Mouse (Mus musculus) layer of hippocampus, adult 2 months (tissue): ENCODE results near the gene Magi2. TPM values are rescaled to one million over a fixed set of nuclear protein-coding genes. Genes with fewer than 3 reads are reported as not detected.
A peak's percentile ranks its signal among the peaks of the same experiment; 100 is the strongest.

Experiments
- DNase-seq, 2 experiments: peaks; one replicate each; pipeline ENCODE4 v3.0.0; 2022; ENCODE audit warnings: low spot score in 2 of 2
- H3K27ac ChIP-seq: fragments of 200-600 bp; 2 replicates; pipeline ENCODE4 v1.8.1; 2022
- H3K4me3 ChIP-seq: fragments of 200-600 bp; 2 replicates; pipeline ENCODE4 v1.8.1; 2022; ENCODE audit warnings: mild to moderate bottlenecking
- CTCF ChIP-seq: fragments of 200-600 bp; conservative IDR thresholded peaks from 2 replicates; pipeline ENCODE4 v1.8.1; 2022; ENCODE audit warnings: antibody characterized with exemption, mild to moderate bottlenecking, moderate library complexity
- total RNA-seq, 2 experiments: library from RNA; stranded (reverse); gene quantifications; 2 replicates each; pipeline ENCODE4 v1.2.3; 2021

Magi2 gene
- total RNA-seq, 2 experiments from 2014 or later: 133 to 150 TPM

- no peak overlapping the region for H3K4me3 ChIP-seq
- no peak overlapping the region for H3K27ac ChIP-seq
- TF ChIP-seq CTCF: no peak
- DNase-seq: no peak
Observed at GRCm38 (mm10) chr5:19932102-19932501, 705.3 kb downstream of the Magi2 start.

- TF ChIP-seq CTCF: peak; percentile 63
- H3K27ac ChIP-seq: peak overlapping the region; percentile 46
- H3K4me3 ChIP-seq: no peak overlapping the region
- no peak for DNase-seq
Observed at GRCm38 (mm10) chr5:19933190-19933589, 706.4 kb downstream of the Magi2 start.

GRCm38 (mm10) chr5:19951102-19951501 lies 724.3 kb downstream of the Magi2 start:
- Histone ChIP-seq H3K4me3 (no peak overlapping the region), H3K27ac (peak overlapping the region; percentile 51; the same call in 1 of the 2 replicates)
- DNase-seq: no peak
- TF ChIP-seq CTCF: no peak

DNA sequence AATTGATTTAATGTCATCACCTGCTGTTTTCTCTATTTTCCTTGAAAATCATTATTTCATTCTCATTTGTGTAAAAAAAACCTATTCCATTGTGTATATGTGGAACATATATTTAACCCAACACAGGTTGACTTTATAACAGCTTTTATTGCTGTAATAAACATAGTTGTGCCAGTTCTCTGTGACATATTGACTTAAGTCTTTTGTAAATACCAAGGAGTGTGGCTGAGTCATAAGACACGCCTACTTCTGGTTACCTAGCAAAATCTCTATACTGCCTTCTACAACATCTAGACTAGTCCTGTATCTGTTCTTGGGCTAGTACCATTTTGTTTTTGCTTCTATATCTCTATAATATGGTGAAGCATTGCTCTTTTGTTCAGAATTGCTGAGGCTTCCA lies 737.3 kb downstream of the Magi2 start:
- no peak for TF ChIP-seq CTCF
- Histone ChIP-seq H3K4me3 (no peak overlapping the region), H3K27ac (no peak overlapping the region)
- DNase-seq: no peak

- TF ChIP-seq CTCF: no peak
- Histone ChIP-seq H3K4me3 (no peak overlapping the region), H3K27ac (no peak overlapping the region)
- DNase-seq: no peak
Observed at GRCm38 (mm10) chr5:19972736-19973135, 745.9 kb downstream of the Magi2 start.

GRCm38 (mm10) chr5:19973852-19974251 lies 747.0 kb downstream of the Magi2 start:
- H3K27ac ChIP-seq: no peak overlapping the region
- peak; percentile 29 for TF ChIP-seq CTCF

DNA sequence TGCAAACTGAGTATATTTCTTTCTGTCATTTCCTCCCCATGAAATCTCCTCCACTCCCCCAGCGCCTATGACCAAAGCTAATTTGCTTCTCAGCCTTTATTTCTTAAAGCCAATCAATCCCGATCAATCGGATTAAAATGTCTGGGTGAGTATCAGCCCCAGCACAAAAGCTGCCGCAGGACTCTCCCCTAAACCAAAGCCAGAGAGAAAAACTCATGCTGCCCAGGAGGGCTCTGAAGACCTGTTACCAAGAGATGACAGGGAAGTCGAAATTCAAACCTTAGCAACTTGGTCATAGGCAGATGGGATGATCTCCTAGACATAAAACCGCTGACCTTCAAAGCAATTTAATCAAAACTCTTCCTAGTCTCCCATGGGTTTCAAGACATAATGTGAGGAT lies 754.7 kb downstream of the Magi2 start:
- no peak for TF ChIP-seq CTCF
- Histone ChIP-seq H3K4me3 (no peak overlapping the region), H3K27ac (peak overlapping the region; percentile 54)
- DNase-seq: no peak

More at GRCm38 (mm10) chr5:19973852-19974251, 747.0 kb downstream of the Magi2 start:
- H3K4me3 ChIP-seq: no peak overlapping the region
- no peak for DNase-seq

GRCm38 (mm10) chr5:19982031-19982430 lies 755.2 kb downstream of the Magi2 start:
- DNase-seq: peak; percentile 29 to 30
- H3K4me3 ChIP-seq: no peak overlapping the region
- H3K27ac ChIP-seq: peak overlapping the region; percentile 63; the same call in 1 of the 2 replicates
- no peak for TF ChIP-seq CTCF

DNA sequence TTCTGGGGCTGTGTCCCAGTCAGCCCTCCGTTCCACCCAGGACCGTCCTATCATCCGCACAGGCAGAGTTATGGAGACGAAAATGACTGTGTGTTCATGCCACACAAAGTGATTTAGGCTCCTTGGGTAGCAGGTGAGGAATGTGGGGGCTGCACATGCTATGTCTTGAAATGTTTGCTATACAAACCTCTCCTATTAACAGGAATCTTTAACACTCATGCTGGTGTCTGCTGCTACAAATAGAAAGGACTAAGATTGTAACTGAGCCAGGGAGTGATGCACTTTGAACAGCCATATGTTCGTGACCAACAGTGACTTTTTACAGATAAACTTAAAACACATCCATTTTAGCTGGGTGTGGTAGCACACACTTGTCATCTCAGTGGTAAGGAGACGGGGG lies 772.6 kb downstream of the Magi2 start:
- Histone ChIP-seq H3K4me3 (no peak overlapping the region), H3K27ac (0 out of 2 replicates have a peak overlapping the region, but pooled peaks have one; percentile 39)
- TF ChIP-seq CTCF: no peak
- no peak for DNase-seq

DNA sequence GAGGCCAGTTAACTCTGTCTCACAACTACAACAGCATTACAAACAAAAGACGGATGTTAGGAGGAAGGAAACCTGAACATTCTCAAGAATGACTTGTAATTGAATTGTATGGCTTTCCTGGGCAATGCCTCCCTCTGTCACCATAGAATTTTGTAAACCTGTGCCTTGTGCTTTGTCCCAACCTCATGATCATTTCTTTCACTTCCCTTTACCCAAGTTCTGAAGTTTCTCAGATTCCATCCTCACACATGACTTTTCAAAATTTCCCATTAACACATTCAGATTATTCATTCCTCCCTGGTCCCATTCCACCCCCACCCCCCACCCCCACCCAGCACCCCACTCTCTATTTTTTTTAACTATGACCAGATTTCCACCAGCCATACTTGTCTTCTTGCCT lies 773.1 kb downstream of the Magi2 start:
- Histone ChIP-seq H3K27ac (no peak overlapping the region), H3K4me3 (no peak overlapping the region)
- DNase-seq: no peak
- TF ChIP-seq CTCF: no peak

DNA sequence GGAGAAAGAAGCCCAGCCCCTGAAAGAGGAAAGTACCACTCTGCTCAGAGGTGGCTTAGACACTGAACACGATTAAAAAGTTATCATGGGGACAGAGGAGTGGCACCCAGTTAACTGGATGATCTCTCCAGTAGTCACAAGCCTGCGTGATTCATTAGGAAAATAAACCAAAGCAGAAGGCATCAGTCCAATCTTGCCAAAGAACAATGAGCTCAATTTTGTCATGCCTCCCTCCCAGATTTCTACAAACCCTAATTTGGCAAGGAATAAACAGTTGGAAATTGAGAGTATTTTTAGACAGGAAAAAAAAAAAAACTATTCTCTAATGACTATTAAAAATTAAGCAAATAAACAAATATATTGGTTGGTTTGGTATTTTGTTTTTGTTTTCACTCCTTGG lies 779.8 kb downstream of the Magi2 start:
- peak; percentile 32 to 49 for DNase-seq
- no peak for TF ChIP-seq CTCF
- Histone ChIP-seq H3K4me3 (no peak overlapping the region), H3K27ac (peak overlapping the region; percentile 72)

GRCm38 (mm10) chr5:20007246-20007645 lies 780.4 kb downstream of the Magi2 start:
- H3K27ac ChIP-seq: peak overlapping the region; percentile 72
- no peak for DNase-seq
- H3K4me3 ChIP-seq: no peak overlapping the region
- TF ChIP-seq CTCF: no peak

DNA sequence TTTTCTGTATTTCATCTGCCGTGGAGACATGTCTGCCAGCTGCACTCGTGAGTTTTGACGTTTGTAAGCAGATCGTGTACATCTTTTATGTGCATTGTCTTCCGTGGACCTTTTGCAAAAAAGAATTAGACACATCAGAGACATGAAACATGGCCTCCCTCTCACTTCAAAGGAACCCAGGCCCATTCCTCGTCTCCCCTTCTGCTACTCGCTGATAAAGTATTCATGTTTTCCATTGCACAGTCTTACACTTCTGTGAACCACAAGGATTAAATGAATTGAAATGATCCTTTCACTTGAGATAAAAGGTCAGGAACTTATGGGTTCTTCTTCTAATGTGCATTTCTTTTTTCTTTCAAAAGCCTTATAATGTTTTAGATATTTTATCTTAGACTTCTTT lies 783.4 kb downstream of the Magi2 start:
- DNase-seq: no peak
- no peak for TF ChIP-seq CTCF

DNA sequence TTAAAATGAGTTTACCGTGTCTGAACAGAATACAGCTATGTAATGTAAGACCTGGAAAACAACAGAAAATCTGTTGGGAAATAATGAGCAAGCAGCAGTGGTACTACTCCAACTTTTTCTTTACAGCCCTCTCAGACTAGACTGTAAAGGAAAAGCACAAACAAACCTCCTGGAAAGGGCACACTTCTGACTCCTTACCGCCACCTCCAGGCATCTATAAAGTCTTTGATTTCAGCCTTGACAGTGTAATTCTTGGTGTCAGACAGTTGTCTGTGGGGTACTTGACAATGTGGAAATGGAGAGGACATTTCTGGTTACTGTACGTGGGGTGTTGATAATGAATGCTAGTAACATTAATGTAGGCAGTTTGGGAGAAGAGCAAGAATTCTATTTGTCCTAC lies 791.2 kb downstream of the Magi2 start:
- Histone ChIP-seq H3K4me3 (no peak overlapping the region), H3K27ac (no peak overlapping the region)
- no peak; the same call in 1 of the 2 replicates for TF ChIP-seq CTCF
- DNase-seq: no peak

More for the DNA sequence above, 783.4 kb downstream of the Magi2 start:
- Histone ChIP-seq H3K4me3 (no peak overlapping the region), H3K27ac (0 out of 2 replicates have a peak overlapping the region, but pooled peaks have one; percentile 1)

GRCm38 (mm10) chr5:20046649-20047048 lies 819.8 kb downstream of the Magi2 start:
- no peak overlapping the region for H3K27ac ChIP-seq
- DNase-seq: no peak
- H3K4me3 ChIP-seq: no peak overlapping the region
- no peak for TF ChIP-seq CTCF
